Mouse (Mus musculus): Measurements from ENCODE around the gene Clock.

- no peak for TF ChIP-seq CTCF (IDR thresholded peaks at IDR 0.05; ENCODE audit: borderline replicate concordance, insufficient read depth, low read depth, low read length)
- no peak for TF ChIP-seq POLR2A (IDR thresholded peaks at IDR 0.05; ENCODE audit: borderline replicate concordance, insufficient read depth, low read length)
Observed at GRCm38 (mm10) chr5:76160086-76160485, 144.5 kb downstream of the Clock start.
